In the genomic region with DNA sequence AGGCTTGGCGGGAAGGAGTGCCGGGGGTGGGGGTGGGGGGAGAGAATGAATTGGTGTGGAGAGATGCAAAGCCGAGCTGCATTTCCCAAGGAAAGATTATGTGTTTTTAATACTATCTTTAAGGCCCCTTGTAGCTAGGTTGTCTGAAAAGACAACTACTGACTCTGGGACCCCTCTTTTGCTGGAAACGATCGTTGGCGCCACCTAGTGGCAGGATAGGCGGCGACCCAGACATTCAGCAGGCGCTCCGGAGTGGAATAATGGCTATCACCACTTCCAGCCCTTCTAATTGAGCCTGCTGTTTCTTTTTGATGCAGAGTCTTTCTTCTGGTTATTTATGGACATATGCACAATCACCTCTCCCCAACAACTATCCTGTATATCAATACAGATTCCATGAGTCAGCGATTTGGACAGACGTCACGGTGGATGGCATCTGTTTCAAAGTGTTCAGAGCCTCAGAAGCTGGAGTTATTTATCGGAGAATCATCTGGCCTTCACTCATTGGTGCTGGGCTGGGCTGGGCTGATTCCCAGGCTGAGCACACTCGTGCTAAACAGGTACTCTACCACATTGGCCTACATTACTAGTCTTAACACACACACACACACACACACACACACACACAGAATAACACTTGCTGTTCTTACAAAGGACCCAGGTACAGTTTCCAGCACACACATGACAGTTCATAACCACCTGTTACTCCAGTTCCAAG, we compare ENCODE assay signal across 8 mouse cellular contexts. TPM values are rescaled to one million over a fixed set of nuclear protein-coding genes. Genes with fewer than 3 reads are reported as not detected.
DNase-seq lines count a peak whose midpoint lies in the region; ATAC-seq and TF ChIP-seq lines count a peak whose summit lies in the region.

No protein-coding gene starts in this region.

- H3K4me1 ChIP-seq in forebrain, embryonic 10.5 days: no peaks in the 10 kb centered on the region; the same call in 1 of the 2 replicates
- H3K4me1 ChIP-seq in heart, postnatal 0 days (ENCODE audit: control insufficient read depth, insufficient read depth): no peaks in the 10 kb centered on the region
- H3K4me1 ChIP-seq in lung, postnatal 0 days (ENCODE audit: insufficient read depth, low read depth, low read length): no peaks in the 10 kb centered on the region

- no peak overlapping the region for H3K9ac ChIP-seq in heart, postnatal 0 days (replicated peaks; ENCODE audit: low read depth, low read length)
- H3K9ac ChIP-seq in lung, postnatal 0 days (replicated peaks; ENCODE audit: low read depth): no peak overlapping the region

- no peak overlapping the region for H3K4me3 ChIP-seq in forebrain, embryonic 10.5 days
- H3K4me3 ChIP-seq in heart, postnatal 0 days (ENCODE audit: low read depth, low read length): no peak overlapping the region
- no peak overlapping the region for H3K4me3 ChIP-seq in lung, postnatal 0 days (ENCODE audit: low read depth, low read length)

- peak; percentile 36; the same call in 1 of the 2 replicates for ATAC-seq in heart, postnatal 0 days (ENCODE audit: insufficient read depth, low read depth)
- no peak for ATAC-seq in lung, postnatal 0 days

- peak; percentile 41 to 55 for DNase-seq in CD8-positive naive resting alpha-beta T cell, adult 2 months (ENCODE audit: low read depth in 2 of 2, low spot score in 2 of 2)
- peak; percentile 36 to 59 for DNase-seq in adrenal gland, postnatal 4 days (ENCODE audit: low spot score in 2 of 2)
- peak; percentile 78 for DNase-seq in forebrain, embryonic 10.5 days (ENCODE audit: extremely low spot score, low spot score)
- DNase-seq in heart, postnatal 0 days (ENCODE audit: low spot score): peak; percentile 44
- peak; percentile 55 to 85 for DNase-seq in layer of hippocampus, adult 18-20 months (ENCODE audit: low spot score in 2 of 2)
- peak; percentile 44 for DNase-seq in lung, postnatal 0 days (ENCODE audit: low spot score)
- DNase-seq in retina, adult 2 months (ENCODE audit: low read depth, low spot score): peak; percentile 22
- peak; percentile 88 for DNase-seq in thymus, postnatal 4 days

- H3K9me3 ChIP-seq in forebrain, embryonic 10.5 days: no peaks in the 10 kb centered on the region
- H3K9me3 ChIP-seq in heart, postnatal 0 days (replicated peaks; ENCODE audit: control insufficient read depth, low read length): no peaks in the 10 kb centered on the region
- no peaks in the 10 kb centered on the region for H3K9me3 ChIP-seq in lung, postnatal 0 days (ENCODE audit: low read length)

- no peak for TF ChIP-seq EP300 in heart, postnatal 0 days (IDR thresholded peaks at IDR 0.05; ENCODE audit: low read depth)
- no peak for TF ChIP-seq EP300 in lung, postnatal 0 days (IDR thresholded peaks at IDR 0.05)

- TF ChIP-seq CTCF in heart, postnatal 0 days (IDR thresholded peaks at IDR 0.05; ENCODE audit: low read depth): peak; percentile 81
- TF ChIP-seq CTCF in lung, postnatal 0 days (IDR thresholded peaks at IDR 0.05): peak; percentile 80

- peak overlapping the region; percentile 30; the same call in 1 of the 2 replicates for H3K4me2 ChIP-seq in heart, postnatal 0 days (ENCODE audit: low read depth, low read length)
- H3K4me2 ChIP-seq in lung, postnatal 0 days (replicated peaks; ENCODE audit: low read depth, low read length): no peak overlapping the region

- no peaks in the 10 kb centered on the region for H3K27me3 ChIP-seq in forebrain, embryonic 10.5 days (ENCODE audit: poor library complexity, severe bottlenecking)
- H3K27me3 ChIP-seq in heart, postnatal 0 days (ENCODE audit: control insufficient read depth, insufficient read depth, low read length): peaks cover 5% of the 10 kb centered on the region; the same call in 1 of the 2 replicates
- no peaks in the 10 kb centered on the region for H3K27me3 ChIP-seq in lung, postnatal 0 days (replicated peaks; ENCODE audit: insufficient read depth, low read length)

- no peaks in the 10 kb centered on the region for H3K36me3 ChIP-seq in forebrain, embryonic 10.5 days (replicated peaks)
- H3K36me3 ChIP-seq in heart, postnatal 0 days (replicated peaks; ENCODE audit: control insufficient read depth, insufficient read depth, low read length): no peaks in the 10 kb centered on the region
- H3K36me3 ChIP-seq in lung, postnatal 0 days (ENCODE audit: insufficient read depth, low read length): no peaks in the 10 kb centered on the region

- no peak overlapping the region for H3K27ac ChIP-seq in forebrain, embryonic 10.5 days
- no peak overlapping the region for H3K27ac ChIP-seq in heart, postnatal 0 days (ENCODE audit: low read depth)
- H3K27ac ChIP-seq in lung, postnatal 0 days (ENCODE audit: low read length): no peak overlapping the region

- WGBS in forebrain, embryonic 10.5 days: 23% methylated on average over 15 of the region's 15 CpGs
- WGBS in heart, postnatal 0 days: 17% methylated on average over 15 of the region's 15 CpGs
- WGBS in lung, postnatal 0 days: 22% methylated on average over 15 of the region's 15 CpGs

RNA-seq across cellular contexts. Expression of gene Cacng6, which starts 24.9 kb away (rescaled TPM):
- 1 to 10 TPM in 1 of 2 experiments, under 1 TPM in 1; 0.39 to 1.5 TPM for total RNA-seq in adrenal gland, postnatal 4 days (2021)
- polyA plus RNA-seq in forebrain, embryonic 10.5 days (2016; fragmentation: Nextera tagmentation; extraction: Ambion mirVana): 0.22 and 0.27 TPM in 2 replicates
- 12.0 and 21.3 TPM in 2 replicates for total RNA-seq in heart, postnatal 0 days (2014; rRNA removed; ENCODE audit: low replicate concordance)
- 20.4 and 20.9 TPM in 2 replicates for polyA plus RNA-seq in heart, postnatal 0 days (2015; fragmentation: Nextera tagmentation; extraction: Ambion mirVana)
- total RNA-seq in layer of hippocampus, adult 18-20 months (2021): 1 to 10 TPM; 1.3 to 1.5 TPM
- polyA plus RNA-seq in lung, postnatal 0 days (2015; fragmentation: Nextera tagmentation; extraction: Ambion mirVana): not detected in 2 replicates

RNA-seq across cellular contexts. Expression of gene Tarm1, which starts 53.5 kb away (rescaled TPM):
- total RNA-seq in adrenal gland, postnatal 4 days (2021): 1 to 10 TPM in 1 of 2 experiments, not detected in 1; 1.0 TPM
- polyA plus RNA-seq in forebrain, embryonic 10.5 days (2016; fragmentation: Nextera tagmentation; extraction: Ambion mirVana): not detected in 2 replicates
- total RNA-seq in heart, postnatal 0 days (2014; rRNA removed; ENCODE audit: low replicate concordance): 3.6 TPM in 1 of 2 replicates, not detected in the other
- 0.10 TPM in 1 of 2 replicates, not detected in the other for polyA plus RNA-seq in heart, postnatal 0 days (2015; fragmentation: Nextera tagmentation; extraction: Ambion mirVana)
- total RNA-seq in layer of hippocampus, adult 18-20 months (2021): not detected
- 0.10 and 0.36 TPM in 2 replicates for polyA plus RNA-seq in lung, postnatal 0 days (2015; fragmentation: Nextera tagmentation; extraction: Ambion mirVana)

RNA-seq across cellular contexts. Expression of gene Cacng8, which starts 58.4 kb away (rescaled TPM):
- 1 to 10 TPM; 4.1 to 6.2 TPM for total RNA-seq in adrenal gland, postnatal 4 days (2021)
- 6.7 and 7.1 TPM in 2 replicates for polyA plus RNA-seq in forebrain, embryonic 10.5 days (2016; fragmentation: Nextera tagmentation; extraction: Ambion mirVana)
- total RNA-seq in heart, postnatal 0 days (2014; rRNA removed; ENCODE audit: low replicate concordance): not detected in 2 replicates
- polyA plus RNA-seq in heart, postnatal 0 days (2015; fragmentation: Nextera tagmentation; extraction: Ambion mirVana): not detected in 2 replicates
- total RNA-seq in layer of hippocampus, adult 18-20 months (2021): 100 to 1,000 TPM; 368 to 411 TPM
- 0.13 TPM in 1 of 2 replicates, not detected in the other for polyA plus RNA-seq in lung, postnatal 0 days (2015; fragmentation: Nextera tagmentation; extraction: Ambion mirVana)

Comparison
In these comparisons a context has a peak if more than half of its experiments do, and no peak if none do; other contexts are left out.
1. DNase-seq: peak in every context shown above with its lines; median percentile 88 in thymus, postnatal 4 days; 78 in forebrain, embryonic 10.5 days; 70 in layer of hippocampus, adult 18-20 months; 48 in CD8-positive naive resting alpha-beta T cell, adult 2 months; 48 in adrenal gland, postnatal 4 days; 44 in heart, postnatal 0 days; 44 in lung, postnatal 0 days; 22 in retina, adult 2 months.
2. RNA of gene Cacng8, which starts 58.4 kb away (total RNA-seq): 368 to 411 TPM in layer of hippocampus, adult 18-20 months; 4.1 to 6.2 TPM in adrenal gland, postnatal 4 days and not detected in heart, postnatal 0 days; every median in the first group is over 10 times any median in the second.